Mouse (Mus musculus) heart, embryonic 15.5 days (tissue): ENCODE data around the gene Kif12. TPM values are rescaled to one million over a fixed set of nuclear protein-coding genes. Genes with fewer than 3 reads are reported as not detected.
A peak's percentile ranks its signal among the peaks of the same experiment; 100 is the strongest.

ENCODE experiments used
- ATAC-seq: fragments of 200-750 bp; cut with Nextera tagmentation; replicated peaks from 2 replicates; pipeline ENCODE4 v1.8.0; 2017; ENCODE audit warnings: low read depth, moderate TSS enrichment; ENCODE audit not compliant: insufficient number of reproducible peaks, insufficient read depth, low FRiP score
- H3K27ac ChIP-seq: fragments of 300-500 bp; sonication (generic); 2 replicates; pipeline ENCODE4 v1.5.1; 2015; ENCODE audit warnings: mild to moderate bottlenecking, inconsistent platforms
- H3K27me3 ChIP-seq: fragments of 300-500 bp; sonication (generic); 2 replicates; pipeline ENCODE4 v1.6.1; 2015; ENCODE audit warnings: inconsistent platforms
- H3K36me3 ChIP-seq: fragments of 300-500 bp; sonication (generic); 2 replicates; pipeline ENCODE4 v1.6.1; 2015; ENCODE audit warnings: mild to moderate bottlenecking, inconsistent platforms
- H3K4me1 ChIP-seq: fragments of 300-500 bp; sonication (generic); replicated peaks from 2 replicates; pipeline ENCODE4 v1.6.1; 2015; ENCODE audit warnings: inconsistent platforms
- H3K4me2 ChIP-seq: fragments of 300-500 bp; sonication (generic); 2 replicates; pipeline ENCODE4 v1.6.1; 2015; ENCODE audit warnings: inconsistent platforms, mild to moderate bottlenecking, moderate library complexity
- H3K4me3 ChIP-seq: fragments of 300-500 bp; sonication (generic); 2 replicates; pipeline ENCODE4 v1.5.1; 2015; ENCODE audit warnings: mild to moderate bottlenecking, inconsistent platforms
- H3K9ac ChIP-seq: fragments of 300-500 bp; sonication (generic); 2 replicates; pipeline ENCODE4 v1.6.1; 2015; ENCODE audit warnings: mild to moderate bottlenecking, inconsistent platforms
- H3K9me3 ChIP-seq: fragments of 300-500 bp; sonication (generic); replicated peaks from 2 replicates; pipeline ENCODE4 v1.6.1; 2016; ENCODE audit warnings: inconsistent platforms
- WGBS: fragments of 180-500 bp; shearing (Covaris S2); methylation state at CpG from one replicate; pipeline ENCODE4 v1.1.7; 2015; ENCODE audit warnings: mixed read lengths; 5-methylcytosine and 5-hydroxymethylcytosine counted together
- polyA plus RNA-seq: library from polyadenylated mRNA; unstranded; fragments of >200 nt; fragmentation: Nextera tagmentation; extraction: Ambion mirVana; gene quantifications from 2 replicates; pipeline ENCODE4 v1.2.1, GENCODE M21; 2015

Gene Kif12
- polyA plus RNA-seq, 1 experiment from 2014 or later: 0.13 TPM

DNA sequence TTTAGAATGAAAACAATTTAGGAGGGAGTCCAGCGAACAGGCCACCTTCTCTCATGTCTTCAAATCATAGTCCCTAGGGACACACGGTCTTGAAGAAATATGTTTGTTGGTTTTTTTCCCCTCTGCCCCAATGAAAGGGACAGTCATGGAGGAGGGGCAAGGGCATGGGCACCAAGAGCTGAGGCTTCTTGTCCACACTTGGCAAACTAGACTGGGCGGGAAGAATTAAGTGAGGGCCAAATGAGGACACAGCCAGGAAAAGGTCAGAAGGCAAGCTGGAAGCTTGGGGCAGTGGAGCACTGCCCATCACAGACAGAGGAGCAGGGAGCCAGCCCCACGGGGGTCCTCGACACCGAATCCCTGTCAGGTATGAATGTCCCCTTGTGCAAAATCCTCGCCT, 31.9 kb upstream of the Kif12 start:
- Histone ChIP-seq H3K4me2 (no peak overlapping the region), H3K4me1 (peaks cover 25% of the 10 kb centered on the region), H3K9me3 (no peaks in the 10 kb centered on the region), H3K9ac (no peak overlapping the region), H3K27me3 (no peaks in the 10 kb centered on the region), H3K27ac (no peak overlapping the region), H3K36me3 (no peaks in the 10 kb centered on the region), H3K4me3 (no peak overlapping the region)
- no peak for ATAC-seq
- WGBS: 80% methylated on average over 7 of the region's 7 CpGs

DNA sequence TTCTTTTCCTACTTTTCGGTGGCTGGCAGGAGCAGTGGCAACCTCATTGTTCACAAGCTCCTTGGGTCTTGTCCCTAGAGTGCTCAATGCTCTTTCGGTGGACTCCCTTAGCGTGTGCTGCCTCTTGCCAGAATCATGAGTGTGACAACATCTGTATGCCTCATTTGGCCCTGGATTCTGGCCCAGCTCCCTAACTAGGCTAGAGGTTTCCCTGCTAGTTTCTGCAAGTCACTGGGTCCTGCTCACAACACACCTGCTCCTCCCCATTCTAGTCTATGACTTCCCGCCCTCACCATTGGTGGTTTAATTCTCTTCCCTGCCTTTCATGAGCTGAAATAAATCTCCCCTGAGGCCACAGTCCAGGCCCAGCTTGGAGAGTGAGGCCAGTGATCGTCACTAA, 27.4 kb upstream of the Kif12 start:
- Histone ChIP-seq H3K27me3 (no peaks in the 10 kb centered on the region), H3K9ac (no peak overlapping the region), H3K4me3 (no peak overlapping the region), H3K4me1 (no peaks in the 10 kb centered on the region), H3K36me3 (no peaks in the 10 kb centered on the region), H3K9me3 (no peaks in the 10 kb centered on the region), H3K27ac (no peak overlapping the region), H3K4me2 (no peak overlapping the region)
- WGBS: 85% methylated on average over 5 of the region's 5 CpGs
- ATAC-seq: no peak

DNA sequence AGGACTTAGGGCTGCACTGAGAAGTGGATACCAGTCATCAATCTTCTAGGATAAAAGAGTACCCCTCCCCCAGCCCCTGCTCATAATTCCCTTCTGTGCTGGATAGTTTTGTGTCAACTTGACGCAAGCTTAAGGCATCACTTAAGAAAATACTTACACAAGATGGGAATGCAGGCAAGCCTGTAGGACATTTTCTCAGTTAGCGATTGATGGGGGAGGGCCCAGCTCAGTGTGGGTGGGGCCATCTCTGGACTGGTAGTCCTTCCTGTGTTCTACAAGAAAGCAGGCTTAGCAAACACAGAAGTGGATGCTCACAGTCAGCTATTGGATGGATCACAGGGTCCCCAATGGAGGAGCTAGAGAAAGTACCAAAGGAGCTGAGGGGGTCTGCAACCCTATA, 22.4 kb upstream of the Kif12 start:
- H3K4me2 ChIP-seq: no peak overlapping the region
- 77% methylated on average over 2 of the region's 2 CpGs for WGBS
- no peaks in the 10 kb centered on the region for H3K36me3 ChIP-seq
- ATAC-seq: no peak
- H3K27ac ChIP-seq: no peak overlapping the region
- H3K4me3 ChIP-seq: no peak overlapping the region
- no peaks in the 10 kb centered on the region for H3K9me3 ChIP-seq
- no peaks in the 10 kb centered on the region for H3K27me3 ChIP-seq
- no peaks in the 10 kb centered on the region for H3K4me1 ChIP-seq
- H3K9ac ChIP-seq: no peak overlapping the region

DNA sequence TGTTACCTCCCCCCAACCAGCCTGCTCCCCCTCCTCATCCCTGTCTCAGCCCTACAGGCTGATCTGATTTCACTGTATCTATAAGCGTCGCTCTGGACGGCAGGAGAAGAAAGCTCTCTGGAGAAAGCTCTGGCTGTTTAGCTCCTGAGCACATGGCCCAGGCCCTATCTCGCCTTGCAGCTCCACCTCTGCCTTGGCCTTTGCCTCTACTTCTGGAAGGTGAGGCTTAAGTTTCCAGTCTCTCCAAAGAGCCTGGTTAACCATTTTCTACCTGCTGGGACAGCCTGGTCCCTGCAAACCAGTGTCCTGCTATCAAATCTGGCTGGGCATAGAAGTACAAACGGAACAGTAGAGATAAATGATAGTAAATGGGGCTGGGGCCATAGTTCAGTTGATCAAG, 19.7 kb upstream of the Kif12 start:
- Histone ChIP-seq H3K27me3 (no peaks in the 10 kb centered on the region), H3K9me3 (no peaks in the 10 kb centered on the region), H3K4me3 (no peak overlapping the region), H3K4me1 (peaks cover 2% of the 10 kb centered on the region; the same call in 1 of the 2 replicates), H3K27ac (no peak overlapping the region), H3K9ac (no peak overlapping the region), H3K36me3 (no peaks in the 10 kb centered on the region), H3K4me2 (no peak overlapping the region)
- 47% methylated on average over 5 of the region's 5 CpGs for WGBS
- ATAC-seq: no peak

DNA sequence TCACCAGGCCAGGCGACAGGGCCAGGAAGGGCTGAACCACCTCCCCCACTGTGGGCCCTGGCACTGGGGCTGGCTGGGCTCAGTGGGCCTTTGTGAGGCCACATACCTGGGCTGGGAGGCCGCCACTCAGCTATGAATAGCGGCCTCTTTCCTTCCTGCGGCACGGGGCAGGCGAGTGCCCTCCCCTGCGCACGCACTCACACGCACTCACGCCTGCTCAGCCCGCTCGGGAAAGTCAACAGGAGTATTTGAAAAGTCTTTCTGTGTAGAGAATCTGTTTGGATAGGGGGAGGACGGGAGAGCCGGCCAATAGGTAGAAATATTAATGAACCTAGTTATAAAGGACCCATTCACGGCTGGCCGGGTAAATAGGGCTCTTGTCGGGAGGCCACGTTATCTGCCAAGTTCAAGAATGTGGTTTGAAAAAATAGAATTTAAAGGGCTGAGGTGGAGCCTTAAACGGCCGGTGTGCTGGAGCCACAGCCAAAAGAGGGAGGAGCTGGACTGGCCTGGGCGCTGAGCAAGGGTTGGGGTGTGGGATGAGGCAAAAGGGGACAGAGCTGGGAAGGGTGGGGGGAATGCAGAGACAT, 14.4 kb upstream of the Kif12 start:
- H3K4me2 ChIP-seq: peak overlapping the region; percentile 39
- no peaks in the 10 kb centered on the region for H3K9me3 ChIP-seq
- no peaks in the 10 kb centered on the region for H3K36me3 ChIP-seq
- peaks cover 17% of the 10 kb centered on the region for H3K4me1 ChIP-seq
- peak overlapping the region; percentile 44 for H3K27ac ChIP-seq
- peaks cover 7% of the 10 kb centered on the region; the same call in 1 of the 2 replicates for H3K27me3 ChIP-seq
- WGBS: 39% methylated on average over 21 of the region's 21 CpGs
- H3K9ac ChIP-seq: no peak overlapping the region
- peak; percentile 51 for ATAC-seq
- H3K4me3 ChIP-seq: no peak overlapping the region

DNA sequence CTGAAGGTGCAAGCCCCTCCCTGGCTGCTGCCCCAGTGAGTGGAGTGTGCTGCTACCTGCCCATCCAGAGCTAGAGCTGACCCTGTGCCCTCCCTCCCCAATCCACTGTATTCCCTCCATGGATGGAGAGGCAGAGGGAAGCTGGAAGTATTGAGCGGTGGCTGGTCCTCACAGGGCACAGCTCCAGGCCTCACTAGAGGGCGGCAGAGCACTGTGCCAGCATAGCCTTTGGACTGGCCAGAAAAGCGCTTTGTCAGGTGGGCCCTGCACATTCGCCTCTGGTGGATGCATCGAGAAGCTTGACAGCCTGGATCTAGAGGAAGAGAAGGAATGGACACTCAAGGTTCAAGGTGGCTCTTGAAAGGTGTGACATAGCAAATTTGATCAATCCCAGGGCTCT, 9.6 kb upstream of the Kif12 start:
- Histone ChIP-seq H3K36me3 (no peaks in the 10 kb centered on the region), H3K4me1 (peaks cover 14% of the 10 kb centered on the region), H3K4me2 (no peak overlapping the region), H3K4me3 (no peak overlapping the region), H3K27ac (no peak overlapping the region), H3K9ac (no peak overlapping the region), H3K9me3 (no peaks in the 10 kb centered on the region), H3K27me3 (peaks cover 7% of the 10 kb centered on the region; the same call in 1 of the 2 replicates)
- 6% methylated on average over 5 of the region's 5 CpGs for WGBS
- ATAC-seq: peak; percentile 59; the same call in 1 of the 2 replicates

DNA sequence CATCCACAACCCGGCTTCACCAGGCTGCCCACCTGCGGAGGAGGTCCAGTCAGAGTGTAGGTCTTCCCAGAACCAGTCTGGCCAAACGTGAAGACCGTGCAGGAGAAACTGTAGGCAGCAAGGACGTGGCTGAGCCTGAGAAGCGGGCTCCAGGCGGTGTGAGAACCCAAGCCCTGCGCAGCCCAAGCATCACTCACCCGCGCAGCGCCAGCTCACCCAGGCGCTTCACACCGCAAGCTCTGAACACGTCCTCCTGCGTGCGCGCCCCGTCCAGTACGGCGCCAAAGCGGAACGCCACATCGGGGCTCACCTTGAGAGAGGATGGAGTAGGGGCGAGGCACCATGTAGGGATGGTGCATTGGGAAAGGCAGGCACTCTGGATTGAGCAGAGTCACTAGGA, 809 bp downstream of the Kif12 start:
- WGBS: 40% methylated on average over 24 of the region's 24 CpGs
- Histone ChIP-seq H3K4me2 (no peak overlapping the region), H3K4me3 (no peak overlapping the region), H3K9ac (no peak overlapping the region), H3K36me3 (no peaks in the 10 kb centered on the region), H3K9me3 (no peaks in the 10 kb centered on the region), H3K4me1 (no peaks in the 10 kb centered on the region), H3K27ac (no peak overlapping the region), H3K27me3 (peaks cover 42% of the 10 kb centered on the region)
- no peak for ATAC-seq

DNA sequence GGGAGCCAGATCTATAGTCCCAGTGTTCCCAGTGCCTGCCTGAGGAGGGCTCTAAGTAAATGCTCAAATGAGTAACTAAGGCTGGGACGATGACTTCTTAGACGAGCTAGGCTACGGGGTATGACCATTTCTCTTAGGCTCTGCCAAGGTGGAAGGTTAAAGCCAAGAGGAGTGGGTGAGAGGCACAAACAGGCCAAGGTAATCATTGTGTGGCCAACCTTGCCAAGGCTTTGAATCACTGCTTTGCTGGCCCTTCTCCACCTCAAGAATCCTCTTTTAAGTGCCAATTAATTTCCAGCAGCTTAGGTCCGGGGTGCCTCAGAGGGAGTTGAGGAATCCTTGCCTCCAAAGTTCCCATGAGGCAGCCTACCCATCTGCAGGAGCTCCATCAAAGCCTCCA, 1.9 kb downstream of the Kif12 start:
- no peaks in the 10 kb centered on the region for H3K9me3 ChIP-seq
- H3K27ac ChIP-seq: no peak overlapping the region
- no peaks in the 10 kb centered on the region for H3K36me3 ChIP-seq
- no peak overlapping the region for H3K9ac ChIP-seq
- ATAC-seq: no peak
- WGBS: 79% methylated on average over 4 of the region's 4 CpGs
- H3K4me1 ChIP-seq: no peaks in the 10 kb centered on the region
- peaks cover 42% of the 10 kb centered on the region for H3K27me3 ChIP-seq
- H3K4me2 ChIP-seq: no peak overlapping the region
- H3K4me3 ChIP-seq: no peak overlapping the region

DNA sequence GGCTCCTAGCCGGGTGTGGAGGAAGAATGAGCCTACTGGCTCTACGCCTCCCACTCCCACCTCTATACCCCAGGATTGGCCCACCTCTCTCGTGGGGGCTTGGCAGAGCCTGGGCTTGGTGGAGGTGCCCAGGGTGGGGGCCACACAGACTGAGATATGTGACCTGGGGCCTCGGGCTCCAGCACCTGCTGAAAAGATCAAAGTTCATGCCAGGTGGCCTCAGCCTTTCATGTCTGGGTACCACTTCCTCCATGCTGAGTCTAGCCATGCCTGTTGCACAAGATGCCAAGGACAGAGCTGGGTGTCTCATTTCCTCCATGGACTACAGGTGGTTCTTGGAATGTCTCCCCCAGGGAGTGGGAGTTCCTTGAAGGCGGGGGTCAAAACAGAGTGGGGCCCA, 5.6 kb downstream of the Kif12 start:
- Histone ChIP-seq H3K9ac (no peak overlapping the region), H3K9me3 (no peaks in the 10 kb centered on the region), H3K4me1 (no peaks in the 10 kb centered on the region), H3K27ac (no peak overlapping the region), H3K4me2 (no peak overlapping the region), H3K4me3 (no peak overlapping the region), H3K27me3 (peaks cover 28% of the 10 kb centered on the region), H3K36me3 (no peaks in the 10 kb centered on the region)
- WGBS: 79% methylated on average over 5 of the region's 5 CpGs
- no peak for ATAC-seq

DNA sequence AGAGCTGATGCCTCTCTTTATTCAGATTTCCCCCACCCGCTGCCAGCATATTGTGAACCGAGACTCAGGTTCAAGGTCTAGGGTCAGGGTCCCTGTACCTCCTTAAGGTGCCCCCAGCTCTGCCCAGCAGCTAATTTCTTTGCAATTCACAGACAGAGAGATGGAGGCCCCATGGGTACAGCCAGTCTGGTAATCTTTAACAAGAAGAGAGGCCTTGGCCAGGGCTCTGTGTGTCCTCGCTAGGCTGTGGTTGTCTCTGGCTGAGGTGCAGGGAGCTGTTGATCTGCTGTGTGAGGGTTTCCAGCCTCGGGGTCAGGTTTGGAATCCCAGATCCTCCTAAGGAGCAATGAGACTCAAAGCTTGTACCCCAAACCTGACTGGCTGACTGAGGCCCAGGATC, 6.3 kb downstream of the Kif12 start:
- Histone ChIP-seq H3K9ac (no peak overlapping the region), H3K27me3 (peaks cover 21% of the 10 kb centered on the region), H3K4me1 (no peaks in the 10 kb centered on the region), H3K27ac (no peak overlapping the region), H3K36me3 (no peaks in the 10 kb centered on the region), H3K9me3 (no peaks in the 10 kb centered on the region), H3K4me3 (no peak overlapping the region), H3K4me2 (no peak overlapping the region)
- ATAC-seq: no peak
- WGBS: 82% methylated on average over 4 of the region's 4 CpGs

DNA sequence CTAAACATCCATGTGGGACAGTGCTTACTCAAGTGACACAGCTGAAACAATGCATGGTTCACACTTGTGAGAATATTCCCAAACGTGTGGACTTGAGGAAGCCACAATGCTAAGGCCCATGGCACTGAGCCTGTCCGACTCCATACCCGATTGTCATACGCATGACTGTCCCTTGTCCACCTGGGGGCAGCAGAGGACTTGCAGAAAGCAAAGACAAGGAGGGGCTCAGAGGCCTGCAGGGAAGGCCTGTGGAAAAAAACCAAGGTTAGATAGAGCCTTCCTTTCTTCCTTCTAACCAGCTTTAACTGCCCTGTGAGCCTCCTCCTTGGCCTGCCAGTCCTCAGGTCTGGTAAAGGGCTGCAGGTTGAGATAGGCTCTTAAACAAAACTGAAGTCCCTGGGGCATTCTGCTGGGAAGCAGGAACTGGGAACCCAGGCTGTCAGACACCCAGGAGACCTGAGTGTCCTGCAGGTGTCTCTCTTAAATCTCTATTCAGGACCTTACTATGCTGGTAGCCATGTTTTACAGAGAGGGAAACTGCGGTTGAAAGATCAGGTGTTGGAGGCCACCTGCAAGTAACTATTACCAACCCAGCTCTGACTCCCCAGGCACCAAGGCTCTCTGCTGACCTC, 12.9 kb downstream of the Kif12 start:
- H3K4me2 ChIP-seq: no peak overlapping the region
- peak; percentile 63; the same call in 1 of the 2 replicates for ATAC-seq
- no peaks in the 10 kb centered on the region for H3K36me3 ChIP-seq
- no peaks in the 10 kb centered on the region for H3K9me3 ChIP-seq
- H3K4me3 ChIP-seq: no peak overlapping the region
- H3K27ac ChIP-seq: no peak overlapping the region
- 18% methylated on average over 5 of the region's 5 CpGs for WGBS
- H3K27me3 ChIP-seq: 0 out of 2 replicates have a peak, but pooled peaks cover 3% of the 10 kb centered on the region
- H3K9ac ChIP-seq: no peak overlapping the region
- no peaks in the 10 kb centered on the region for H3K4me1 ChIP-seq

DNA sequence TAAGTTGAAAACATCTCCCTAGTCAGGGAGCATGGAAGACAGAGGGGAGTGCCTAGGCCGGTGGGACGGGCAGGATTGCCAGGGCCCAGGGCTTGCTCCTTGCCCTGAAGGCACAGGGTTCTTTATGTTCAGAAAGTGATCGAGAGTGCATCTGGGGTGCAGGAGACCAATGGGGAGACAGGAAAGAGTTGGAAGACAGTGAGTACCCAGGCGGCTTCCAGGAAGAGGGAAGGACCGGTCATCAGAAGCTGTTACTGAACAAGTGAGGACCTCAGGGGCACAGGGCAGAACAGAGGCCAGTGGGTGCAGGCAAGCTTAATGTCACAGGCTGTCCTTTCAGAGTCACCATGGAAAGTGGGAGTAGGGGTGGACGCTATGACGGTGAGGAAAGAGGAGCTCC, 13.7 kb downstream of the Kif12 start:
- Histone ChIP-seq H3K9ac (no peak overlapping the region), H3K4me3 (no peak overlapping the region), H3K27ac (no peak overlapping the region), H3K4me2 (no peak overlapping the region), H3K36me3 (no peaks in the 10 kb centered on the region), H3K4me1 (no peaks in the 10 kb centered on the region), H3K27me3 (0 out of 2 replicates have a peak, but pooled peaks cover 3% of the 10 kb centered on the region), H3K9me3 (no peaks in the 10 kb centered on the region)
- WGBS: 82% methylated on average over 7 of the region's 7 CpGs
- no peak for ATAC-seq
